Mouse (Mus musculus): ENCODE measurements around the gene Lsm4.

DNA sequence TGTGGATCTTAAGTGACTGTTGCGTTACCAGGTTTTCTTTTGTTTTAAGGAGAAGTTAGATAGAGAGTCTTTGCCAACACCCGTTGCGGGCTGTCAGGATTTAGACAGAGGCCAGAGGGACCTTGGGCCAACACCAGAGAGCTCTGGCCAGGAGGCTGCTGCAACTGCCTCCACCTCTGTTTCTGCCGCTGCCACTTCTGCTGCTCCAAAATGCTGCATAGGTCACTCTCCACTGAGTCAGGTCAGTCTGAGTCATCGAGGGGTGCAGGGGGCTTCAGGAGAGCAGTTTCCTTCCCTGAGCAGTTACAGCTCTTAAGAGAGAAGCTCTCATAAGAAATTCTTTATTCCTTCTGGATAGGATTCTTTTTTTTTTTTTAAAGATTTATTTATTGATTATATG lies 46.0 kb upstream of the Lsm4 start:
- TF ChIP-seq CTCF (IDR thresholded peaks at IDR 0.05; ENCODE audit: low read depth) (no peak), EP300 (IDR thresholded peaks at IDR 0.05; ENCODE audit: low read depth) (no peak)

Measured in liver, embryonic 14.5 days (tissue).